Mouse (Mus musculus): ENCODE data around the gene Plekha3. TPM values are rescaled to one million over a fixed set of nuclear protein-coding genes. Genes with fewer than 3 reads are reported as not detected.
A peak's percentile ranks its signal among the peaks of the same experiment; 100 is the strongest.

Plekha3 gene
- polyA plus RNA-seq, 1 experiment from 2014 or later = 15.3 TPM

DNA sequence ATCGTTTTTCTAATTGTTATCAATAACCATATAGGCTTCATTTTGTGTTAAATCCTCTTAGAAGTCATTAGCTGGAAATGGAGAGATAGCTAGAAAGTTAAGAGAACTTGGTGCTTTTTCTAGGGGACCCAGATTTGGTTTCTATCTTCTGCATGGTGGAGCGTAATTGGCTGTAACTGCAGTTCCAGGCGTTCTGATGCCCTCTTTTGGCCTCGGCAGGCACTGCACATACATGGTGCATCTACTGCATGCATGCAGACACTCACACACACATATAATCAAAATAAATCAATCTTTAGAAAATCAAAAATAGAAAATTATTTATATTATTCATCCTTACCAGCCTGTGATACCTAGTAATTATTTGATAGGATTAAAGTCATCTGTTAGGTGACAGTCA is 22.0 kb upstream of the Plekha3 start:
- Histone ChIP-seq H3K4me3 (ENCODE audit: low read length) (no peak overlapping the region), H3K36me3 (ENCODE audit: control insufficient read depth, insufficient read depth, low read length) (no peaks in the 10 kb centered on the region), H3K27me3 (ENCODE audit: control insufficient read depth, insufficient read depth, low read length) (no peaks in the 10 kb centered on the region), H3K27ac (ENCODE audit: low read depth, low read length) (no peak overlapping the region), H3K9me3 (ENCODE audit: control insufficient read depth, low read length) (no peaks in the 10 kb centered on the region), H3K9ac (ENCODE audit: low read depth, low read length) (no peak overlapping the region), H3K4me2 (replicated peaks; ENCODE audit: low read depth, low read length) (no peak overlapping the region), H3K4me1 (ENCODE audit: control insufficient read depth, insufficient read depth, low read length) (no peaks in the 10 kb centered on the region)
- ATAC-seq (ENCODE audit: low FRiP score, low TSS enrichment) = no peak
- 95% methylated on average over 4 of the region's 4 CpGs for WGBS

DNA sequence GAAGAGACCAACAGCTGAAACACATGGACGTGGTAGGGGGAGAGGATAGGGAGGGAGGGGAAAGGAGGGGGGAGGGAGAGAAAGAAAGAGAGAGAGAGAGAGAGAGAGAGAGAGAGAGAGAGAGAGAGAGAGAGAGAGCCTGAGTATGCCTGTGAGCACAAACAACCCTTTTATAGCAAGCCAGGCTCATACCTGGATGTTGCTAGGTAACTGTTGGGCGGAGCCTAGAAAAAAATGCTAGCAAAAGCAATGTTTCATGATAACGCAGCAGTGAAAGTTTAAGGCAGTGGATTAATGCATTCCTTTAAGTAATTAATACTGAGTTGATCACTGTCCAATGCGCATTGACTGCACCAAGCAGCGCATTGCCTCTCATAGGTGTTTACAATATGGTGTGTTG is 20.4 kb upstream of the Plekha3 start:
- ATAC-seq (ENCODE audit: low FRiP score, low TSS enrichment) = no peak
- no peaks in the 10 kb centered on the region for H3K9me3 ChIP-seq (ENCODE audit: control insufficient read depth, low read length)
- no peaks in the 10 kb centered on the region for H3K27me3 ChIP-seq (ENCODE audit: control insufficient read depth, insufficient read depth, low read length)
- H3K9ac ChIP-seq (ENCODE audit: low read depth, low read length) = no peak overlapping the region
- no peaks in the 10 kb centered on the region for H3K36me3 ChIP-seq (ENCODE audit: control insufficient read depth, insufficient read depth, low read length)
- H3K4me1 ChIP-seq (ENCODE audit: control insufficient read depth, insufficient read depth, low read length) = no peaks in the 10 kb centered on the region
- H3K4me3 ChIP-seq (ENCODE audit: low read length) = no peak overlapping the region
- 73% methylated on average over 5 of the region's 5 CpGs for whole genome bisulfite sequencing
- no peak overlapping the region for H3K4me2 ChIP-seq (replicated peaks; ENCODE audit: low read depth, low read length)
- H3K27ac ChIP-seq (ENCODE audit: low read depth, low read length) = no peak overlapping the region

DNA sequence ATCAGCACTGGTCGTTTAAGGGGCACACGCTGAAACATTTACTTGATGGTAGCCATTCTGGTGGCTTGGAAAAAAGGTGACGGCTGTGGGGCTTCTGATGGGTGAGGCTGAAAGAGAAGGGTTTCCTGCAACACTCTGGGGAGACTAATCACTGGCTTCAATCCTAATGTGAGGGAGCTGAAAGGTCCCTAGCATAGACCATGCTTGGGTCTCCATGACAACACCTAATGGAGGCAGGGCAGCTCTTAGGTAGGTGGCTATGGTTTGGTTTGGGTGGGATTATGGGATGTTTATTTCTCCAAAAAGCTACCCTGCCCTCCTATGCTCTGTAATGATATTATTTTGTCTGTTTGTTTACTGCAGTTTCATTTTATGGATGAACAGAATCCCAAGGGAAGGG is 19.6 kb upstream of the Plekha3 start:
- no peak overlapping the region for H3K27ac ChIP-seq (ENCODE audit: low read depth, low read length)
- no peak overlapping the region for H3K4me2 ChIP-seq (replicated peaks; ENCODE audit: low read depth, low read length)
- no peak overlapping the region for H3K9ac ChIP-seq (ENCODE audit: low read depth, low read length)
- no peaks in the 10 kb centered on the region for H3K27me3 ChIP-seq (ENCODE audit: control insufficient read depth, insufficient read depth, low read length)
- no peaks in the 10 kb centered on the region for H3K36me3 ChIP-seq (ENCODE audit: control insufficient read depth, insufficient read depth, low read length)
- 81% methylated on average over 3 of the region's 3 CpGs for WGBS
- H3K4me3 ChIP-seq (ENCODE audit: low read length) = no peak overlapping the region
- no peaks in the 10 kb centered on the region for H3K9me3 ChIP-seq (ENCODE audit: control insufficient read depth, low read length)
- no peak for ATAC-seq (ENCODE audit: low FRiP score, low TSS enrichment)
- H3K4me1 ChIP-seq (ENCODE audit: control insufficient read depth, insufficient read depth, low read length) = no peaks in the 10 kb centered on the region

DNA sequence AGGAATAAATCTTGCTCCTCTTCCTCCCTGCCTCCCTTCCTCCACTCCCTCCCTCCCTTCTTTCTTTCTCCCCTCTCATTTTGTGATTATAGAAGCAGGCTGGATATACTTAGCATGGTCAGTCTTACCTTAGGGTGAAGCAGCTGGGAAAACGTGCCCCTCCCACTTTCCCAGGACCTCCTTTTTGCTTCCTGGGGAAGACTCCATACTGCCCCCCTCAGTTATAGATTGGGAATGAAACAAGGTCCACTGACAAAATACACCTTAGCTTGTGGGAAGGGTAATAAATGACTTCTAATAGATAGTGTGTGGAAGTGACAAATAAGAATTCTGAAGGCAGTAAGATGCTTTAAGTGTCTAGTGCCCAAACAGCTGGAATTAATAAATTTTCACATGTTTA is 19.1 kb upstream of the Plekha3 start:
- H3K4me3 ChIP-seq (ENCODE audit: low read length) = no peak overlapping the region
- WGBS = 18% methylated on average over 1 of the region's 1 CpGs

DNA sequence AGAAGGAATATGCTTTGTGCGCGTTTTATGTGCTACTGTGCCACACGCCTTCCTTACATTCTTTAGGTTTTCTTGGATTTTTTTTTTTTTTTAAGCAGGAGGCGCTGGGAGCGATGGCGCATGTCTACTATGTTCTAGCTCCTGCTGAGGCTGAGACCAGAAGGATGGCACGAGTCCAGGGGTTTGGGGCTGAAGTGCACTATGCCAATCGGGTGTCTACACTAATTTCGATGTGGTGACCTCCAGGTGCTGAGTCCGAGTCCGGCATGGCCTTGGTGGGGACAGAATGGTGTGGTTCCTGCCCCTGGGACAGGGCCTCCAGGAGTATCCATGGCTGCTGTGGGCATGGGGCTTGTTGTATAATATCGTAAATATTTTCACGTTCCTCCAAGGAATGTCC is 16.5 kb upstream of the Plekha3 start:
- H3K4me1 ChIP-seq (ENCODE audit: control insufficient read depth, insufficient read depth, low read length) = no peaks in the 10 kb centered on the region
- H3K4me2 ChIP-seq (replicated peaks; ENCODE audit: low read depth, low read length) = no peak overlapping the region
- no peaks in the 10 kb centered on the region for H3K27me3 ChIP-seq (ENCODE audit: control insufficient read depth, insufficient read depth, low read length)
- no peak overlapping the region for H3K9ac ChIP-seq (ENCODE audit: low read depth, low read length)
- WGBS = 79% methylated on average over 13 of the region's 13 CpGs
- no peak overlapping the region for H3K27ac ChIP-seq (ENCODE audit: low read depth, low read length)
- peaks cover 13% of the 10 kb centered on the region; the same call in 1 of the 2 replicates for H3K36me3 ChIP-seq (ENCODE audit: control insufficient read depth, insufficient read depth, low read length)
- no peak overlapping the region for H3K4me3 ChIP-seq (ENCODE audit: low read length)
- H3K9me3 ChIP-seq (ENCODE audit: control insufficient read depth, low read length) = no peaks in the 10 kb centered on the region
- ATAC-seq (ENCODE audit: low FRiP score, low TSS enrichment) = no peak

More for the DNA sequence above, 19.1 kb upstream of the Plekha3 start:
- no peaks in the 10 kb centered on the region for H3K27me3 ChIP-seq (ENCODE audit: control insufficient read depth, insufficient read depth, low read length)
- no peak overlapping the region for H3K4me2 ChIP-seq (replicated peaks; ENCODE audit: low read depth, low read length)
- no peak overlapping the region for H3K27ac ChIP-seq (ENCODE audit: low read depth, low read length)
- no peaks in the 10 kb centered on the region for H3K4me1 ChIP-seq (ENCODE audit: control insufficient read depth, insufficient read depth, low read length)
- no peaks in the 10 kb centered on the region for H3K9me3 ChIP-seq (ENCODE audit: control insufficient read depth, low read length)
- H3K36me3 ChIP-seq (ENCODE audit: control insufficient read depth, insufficient read depth, low read length) = no peaks in the 10 kb centered on the region
- ATAC-seq (ENCODE audit: low FRiP score, low TSS enrichment) = no peak
- H3K9ac ChIP-seq (ENCODE audit: low read depth, low read length) = no peak overlapping the region

DNA sequence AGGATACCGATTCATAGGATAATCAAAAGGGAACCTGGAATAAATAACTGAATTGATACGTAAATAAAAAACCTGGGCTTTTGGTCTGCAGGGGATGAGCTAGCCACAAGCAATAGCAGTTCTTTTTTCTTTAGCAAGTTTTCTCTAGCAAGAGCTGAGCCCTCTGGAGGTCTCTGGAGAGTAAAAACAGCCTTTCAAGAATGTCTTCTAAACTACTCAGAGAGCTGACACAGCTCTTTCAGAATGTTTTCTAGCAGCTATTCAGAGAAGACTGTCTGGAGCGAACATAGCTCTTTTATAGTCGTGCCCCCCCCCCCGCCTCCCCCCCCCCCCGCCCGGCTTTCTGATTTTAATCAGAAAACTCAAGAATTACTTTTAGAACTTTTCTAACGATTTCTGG is 15.7 kb upstream of the Plekha3 start:
- Histone ChIP-seq H3K36me3 (ENCODE audit: control insufficient read depth, insufficient read depth, low read length) (peaks cover 20% of the 10 kb centered on the region), H3K9ac (ENCODE audit: low read depth, low read length) (no peak overlapping the region), H3K4me2 (replicated peaks; ENCODE audit: low read depth, low read length) (no peak overlapping the region), H3K4me1 (ENCODE audit: control insufficient read depth, insufficient read depth, low read length) (no peaks in the 10 kb centered on the region), H3K27me3 (ENCODE audit: control insufficient read depth, insufficient read depth, low read length) (no peaks in the 10 kb centered on the region), H3K9me3 (ENCODE audit: control insufficient read depth, low read length) (no peaks in the 10 kb centered on the region), H3K27ac (ENCODE audit: low read depth, low read length) (no peak overlapping the region), H3K4me3 (ENCODE audit: low read length) (no peak overlapping the region)
- ATAC-seq (ENCODE audit: low FRiP score, low TSS enrichment) = no peak
- WGBS = 63% methylated on average over 6 of the region's 8 CpGs

DNA sequence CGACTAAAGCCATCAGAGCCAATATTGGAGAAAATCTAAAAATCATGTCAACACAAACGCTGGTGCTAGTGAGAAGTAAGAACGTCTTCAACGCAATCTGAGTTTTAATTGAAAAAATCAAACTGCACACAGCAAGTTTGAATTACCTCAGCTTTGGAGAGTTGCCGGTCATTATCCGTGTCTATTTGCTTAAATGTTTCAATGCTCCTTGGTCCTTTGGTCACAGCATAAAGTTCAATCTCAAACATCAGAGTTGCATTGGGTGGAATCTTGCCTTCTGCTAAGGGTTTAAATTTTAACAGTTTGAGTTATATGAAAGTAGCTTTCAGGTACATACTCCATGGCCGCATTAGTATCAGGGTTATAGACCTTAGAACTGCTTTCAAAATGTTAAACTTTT is 9.6 kb upstream of the Plekha3 start:
- WGBS = 96% methylated on average over 7 of the region's 7 CpGs

DNA sequence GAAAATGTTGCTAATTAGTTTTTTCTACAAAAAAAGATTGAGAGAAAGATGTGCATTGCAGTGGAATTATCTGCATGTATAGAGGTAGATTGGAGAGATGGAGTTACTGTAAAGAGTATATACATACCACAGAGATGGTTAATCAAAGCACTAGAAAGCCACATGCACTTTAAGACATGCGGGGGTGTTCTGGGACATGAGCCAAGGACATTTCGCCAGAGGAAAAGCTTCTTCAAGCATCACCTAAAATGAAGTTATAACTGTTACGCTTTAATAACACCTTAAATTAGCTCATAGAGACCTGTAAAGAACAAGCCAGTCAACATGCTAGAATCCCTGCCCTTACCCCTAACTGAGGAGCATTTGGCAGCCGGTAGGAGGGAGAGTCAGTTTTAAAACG is 7.9 kb upstream of the Plekha3 start:
- Histone ChIP-seq H3K4me3 (ENCODE audit: low read length) (no peak overlapping the region), H3K36me3 (ENCODE audit: control insufficient read depth, insufficient read depth, low read length) (peaks cover 33% of the 10 kb centered on the region), H3K27me3 (ENCODE audit: control insufficient read depth, insufficient read depth, low read length) (no peaks in the 10 kb centered on the region), H3K27ac (ENCODE audit: low read depth, low read length) (no peak overlapping the region), H3K4me1 (ENCODE audit: control insufficient read depth, insufficient read depth, low read length) (peaks cover 7% of the 10 kb centered on the region; the same call in 1 of the 2 replicates), H3K9ac (ENCODE audit: low read depth, low read length) (no peak overlapping the region), H3K9me3 (ENCODE audit: control insufficient read depth, low read length) (no peaks in the 10 kb centered on the region), H3K4me2 (replicated peaks; ENCODE audit: low read depth, low read length) (no peak overlapping the region)
- 83% methylated on average over 5 of the region's 5 CpGs for WGBS
- no peak for ATAC-seq (ENCODE audit: low FRiP score, low TSS enrichment)

More for the DNA sequence above, 9.6 kb upstream of the Plekha3 start:
- Histone ChIP-seq H3K9ac (ENCODE audit: low read depth, low read length) (no peak overlapping the region), H3K9me3 (ENCODE audit: control insufficient read depth, low read length) (no peaks in the 10 kb centered on the region), H3K27me3 (ENCODE audit: control insufficient read depth, insufficient read depth, low read length) (no peaks in the 10 kb centered on the region), H3K36me3 (ENCODE audit: control insufficient read depth, insufficient read depth, low read length) (peaks cover 37% of the 10 kb centered on the region), H3K27ac (ENCODE audit: low read depth, low read length) (no peak overlapping the region), H3K4me3 (ENCODE audit: low read length) (no peak overlapping the region), H3K4me1 (ENCODE audit: control insufficient read depth, insufficient read depth, low read length) (no peaks in the 10 kb centered on the region), H3K4me2 (replicated peaks; ENCODE audit: low read depth, low read length) (no peak overlapping the region)
- no peak for ATAC-seq (ENCODE audit: low FRiP score, low TSS enrichment)

DNA sequence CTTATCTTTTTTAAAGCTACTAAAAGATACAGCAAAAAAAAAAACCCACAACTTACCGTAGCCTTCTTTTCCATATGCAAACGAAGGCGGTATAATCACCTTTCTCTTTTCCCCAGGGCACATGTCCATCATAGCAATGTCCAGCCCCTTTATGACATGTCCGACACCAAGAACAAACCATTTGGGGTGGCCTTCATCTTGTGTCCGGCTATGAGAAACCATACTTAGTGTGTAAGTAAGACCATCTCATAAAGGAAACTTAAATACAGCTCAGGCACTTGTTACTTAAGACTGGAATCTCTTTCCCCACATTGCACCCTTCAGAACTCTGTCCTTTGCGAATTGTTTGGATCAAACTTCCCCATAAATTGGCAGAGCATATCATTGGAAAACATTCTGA is 3.4 kb upstream of the Plekha3 start:
- peak overlapping the region; percentile 54 for H3K4me3 ChIP-seq (ENCODE audit: low read length)
- no peak overlapping the region for H3K27ac ChIP-seq (ENCODE audit: low read depth, low read length)
- H3K4me1 ChIP-seq (ENCODE audit: control insufficient read depth, insufficient read depth, low read length) = peaks cover 15% of the 10 kb centered on the region; the same call in 1 of the 2 replicates
- no peak for ATAC-seq (ENCODE audit: low FRiP score, low TSS enrichment)
- peak overlapping the region; percentile 52; the same call in 1 of the 2 replicates for H3K9ac ChIP-seq (ENCODE audit: low read depth, low read length)
- WGBS = 83% methylated on average over 6 of the region's 6 CpGs
- H3K36me3 ChIP-seq (ENCODE audit: control insufficient read depth, insufficient read depth, low read length) = 0 out of 2 replicates have a peak, but pooled peaks cover 6% of the 10 kb centered on the region
- H3K4me2 ChIP-seq (replicated peaks; ENCODE audit: low read depth, low read length) = peak overlapping the region; percentile 62
- no peaks in the 10 kb centered on the region for H3K9me3 ChIP-seq (ENCODE audit: control insufficient read depth, low read length)
- no peaks in the 10 kb centered on the region for H3K27me3 ChIP-seq (ENCODE audit: control insufficient read depth, insufficient read depth, low read length)

Data from kidney, embryonic 14.5 days (tissue).